Mouse (Mus musculus) T-helper 2 cell (primary cell): ENCODE results near the gene Trim40.

Experiments used
- in situ Hi-C: fragments of 300-600 bp; cut with MboI, MseI; formaldehyde crosslinking; loops from one replicate; pipeline ENCODE4 v1.15.1; 2025; ENCODE audit warnings: high pct_unique_total_duplicates

The Trim40 gene

GRCm38 (mm10) chr17:36890073-36890903, at the start of gene Trim40:
Gene Trim40 (minus strand): TSS chr17:36890123.
- in situ Hi-C loops = loop anchor here (5.0 to 10.0 kb wide), 2 partner anchors 162 to 315 kb away; partner anchors contain the start of gene Olfr94

DNA sequence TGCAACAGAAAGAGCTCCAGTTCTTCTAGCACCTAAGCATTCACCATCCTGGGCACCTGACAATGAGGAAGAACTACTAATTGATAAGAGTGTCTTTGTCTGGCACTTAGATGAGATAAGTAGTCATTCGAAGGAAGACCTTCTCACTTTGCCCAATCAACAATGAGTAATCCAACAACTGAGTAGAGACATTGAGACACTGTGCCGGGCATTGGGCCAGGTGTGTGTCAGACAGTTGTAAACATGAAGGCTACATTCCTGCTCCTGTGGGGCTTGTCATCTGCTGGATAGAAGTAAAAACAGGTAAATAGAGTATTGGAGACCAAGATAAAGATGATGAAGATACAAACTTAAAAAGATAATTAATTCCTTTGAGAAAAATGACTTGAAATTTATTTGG, 48.1 kb upstream of the Trim40 start:
- in situ Hi-C loops = no loop called here

GRCm38 (mm10) chr17:36931806-36932205, 41.9 kb upstream of the Trim40 start:
- in situ Hi-C loops = no loop called here

DNA sequence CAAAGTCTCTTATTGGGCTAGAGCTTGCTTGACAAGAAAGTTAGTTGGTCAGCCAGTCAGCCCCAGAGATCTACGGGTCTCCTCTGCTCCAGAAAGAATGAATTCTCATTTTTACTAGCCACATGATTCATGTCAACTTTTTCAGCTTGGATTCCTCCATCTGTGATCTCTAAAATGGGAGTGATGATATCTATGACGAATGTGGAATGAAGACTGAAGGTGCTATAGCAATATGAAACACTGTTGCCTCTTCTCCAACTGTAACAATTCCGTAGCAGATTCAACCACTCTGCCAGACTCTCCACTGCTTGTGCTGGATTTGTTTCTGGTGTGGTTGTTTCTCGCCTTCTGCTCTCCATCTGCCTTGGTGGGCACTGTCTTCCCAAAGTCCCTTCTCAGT, 41.2 kb upstream of the Trim40 start:
- in situ Hi-C loops = no loop called here

- in situ Hi-C loops = no loop called here
Measured at GRCm38 (mm10) chr17:36930233-36930632, 40.3 kb upstream of the Trim40 start.

DNA sequence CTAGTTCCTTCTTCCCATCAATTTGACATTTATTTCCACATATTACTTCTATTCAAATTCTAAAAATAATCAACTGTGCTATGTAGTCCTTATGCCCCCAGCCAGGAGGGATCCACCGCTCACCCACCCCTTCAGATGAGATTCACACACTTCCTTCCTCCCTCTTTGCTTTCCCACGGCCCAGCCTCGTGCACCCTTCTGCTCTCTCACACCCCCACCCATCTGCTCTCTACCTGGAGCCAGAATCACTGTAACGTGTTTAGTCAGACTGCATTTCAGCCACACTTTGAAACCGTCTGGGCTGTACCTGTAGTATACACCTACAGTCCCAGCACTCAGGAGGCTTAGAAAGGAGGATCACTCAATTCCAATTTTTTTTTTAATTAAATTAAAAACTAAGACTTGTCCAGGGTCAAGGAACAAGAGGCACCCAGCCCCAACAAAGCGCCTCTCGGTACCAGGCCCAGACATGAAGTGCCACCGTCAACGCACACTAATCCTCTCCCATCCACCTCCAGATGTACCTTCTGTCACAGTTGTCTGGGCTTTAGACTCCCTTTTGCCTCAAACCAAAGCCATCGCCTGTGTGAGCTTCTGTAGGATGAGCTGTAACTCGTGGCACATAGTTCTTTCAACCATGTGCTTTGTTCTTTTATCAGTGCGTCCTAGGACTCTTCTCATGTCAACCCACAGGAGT, 39.5 kb upstream of the Trim40 start:
- in situ Hi-C loops = no loop called here

GRCm38 (mm10) chr17:36927496-36928120, 37.7 kb upstream of the Trim40 start:
- in situ Hi-C loops = no loop called here

- in situ Hi-C loops = no loop called here
Measured at GRCm38 (mm10) chr17:36923491-36923890, 33.6 kb upstream of the Trim40 start.

- in situ Hi-C loops = no loop called here
Measured at GRCm38 (mm10) chr17:36922715-36923114, 32.8 kb upstream of the Trim40 start.

DNA sequence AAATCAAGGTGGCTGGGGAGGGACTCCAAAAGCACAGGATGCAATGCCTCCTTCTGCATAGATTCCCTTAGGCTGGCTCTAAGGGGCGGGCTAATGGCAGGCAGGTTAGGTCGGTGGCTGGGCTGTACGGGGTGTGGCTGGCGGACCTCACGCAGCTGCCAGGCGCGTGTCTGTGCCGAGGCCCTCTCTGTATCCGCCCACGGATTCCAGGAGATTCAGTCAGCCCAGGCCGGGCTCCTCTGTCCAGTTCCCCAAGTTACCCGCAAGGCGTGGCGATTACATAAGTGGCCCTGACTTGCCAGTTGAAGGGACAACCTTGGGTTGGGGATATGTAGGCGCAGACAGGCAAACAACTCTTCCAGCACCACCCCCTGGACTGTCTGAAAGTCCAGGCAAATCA, 30.3 kb upstream of the Trim40 start:
- in situ Hi-C loops = no loop called here

- in situ Hi-C loops = no loop called here
Measured at GRCm38 (mm10) chr17:36915076-36915475, 25.2 kb upstream of the Trim40 start.

DNA sequence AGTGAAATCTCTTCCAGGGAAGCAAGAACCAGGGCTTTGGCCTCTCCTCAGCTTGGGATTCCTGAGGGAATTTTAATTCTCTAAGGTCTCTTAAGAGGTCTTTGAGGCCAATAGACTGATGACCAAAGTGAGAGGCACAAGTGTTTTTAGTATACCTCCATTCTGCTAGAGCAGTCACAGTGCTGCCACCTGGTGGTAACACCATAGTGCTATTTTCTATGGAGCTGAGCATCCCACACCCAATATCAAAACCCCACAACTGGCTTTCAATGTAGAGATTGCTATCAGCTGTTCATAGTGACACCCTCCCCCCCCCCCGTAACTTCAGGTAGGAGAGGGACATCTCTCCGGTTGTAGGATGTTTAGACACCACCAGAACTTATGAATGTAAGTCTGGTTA, 24.2 kb upstream of the Trim40 start:
- in situ Hi-C loops = no loop called here

DNA sequence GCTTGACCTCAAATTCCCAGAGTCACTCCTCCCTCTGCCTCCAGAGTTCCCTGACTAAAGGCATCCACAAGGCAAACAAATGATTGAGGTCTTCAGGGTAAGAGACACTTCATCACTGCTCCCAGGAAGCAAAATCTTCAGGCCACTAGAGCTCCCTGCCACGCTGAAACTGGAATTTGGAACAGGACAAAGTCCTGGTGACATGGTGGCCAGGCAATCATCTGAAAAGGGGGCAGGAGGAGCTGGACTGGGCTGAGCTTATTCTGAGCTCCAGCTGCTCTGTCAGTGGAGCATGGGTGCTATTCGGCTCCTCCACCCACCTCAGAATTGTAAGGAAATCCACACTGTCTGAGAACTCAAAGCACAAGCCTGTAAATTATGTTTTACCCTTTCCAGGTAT, 22.1 kb upstream of the Trim40 start:
- in situ Hi-C loops = no loop called here

DNA sequence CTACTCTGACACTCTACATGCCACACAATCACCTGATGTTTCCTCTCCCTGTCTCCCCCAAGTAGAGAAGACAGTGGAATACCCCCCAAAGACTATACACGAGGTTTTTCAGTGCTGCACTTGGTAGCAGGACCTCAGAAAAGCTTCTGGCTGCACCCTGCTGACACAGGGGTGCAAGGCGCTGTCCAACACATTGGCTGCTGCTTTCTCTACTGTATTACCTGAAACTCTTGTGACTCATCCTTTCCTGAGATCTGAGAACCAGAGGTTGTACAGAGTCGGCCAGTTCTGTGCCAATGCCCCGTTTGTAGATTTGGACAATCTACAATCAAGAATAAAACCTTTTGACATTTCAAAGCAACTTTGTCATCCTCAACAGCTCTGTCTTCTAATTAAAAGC, 19.9 kb upstream of the Trim40 start:
- in situ Hi-C loops = no loop called here

GRCm38 (mm10) chr17:36908235-36908634, 18.3 kb upstream of the Trim40 start:
- in situ Hi-C loops = no loop called here

DNA sequence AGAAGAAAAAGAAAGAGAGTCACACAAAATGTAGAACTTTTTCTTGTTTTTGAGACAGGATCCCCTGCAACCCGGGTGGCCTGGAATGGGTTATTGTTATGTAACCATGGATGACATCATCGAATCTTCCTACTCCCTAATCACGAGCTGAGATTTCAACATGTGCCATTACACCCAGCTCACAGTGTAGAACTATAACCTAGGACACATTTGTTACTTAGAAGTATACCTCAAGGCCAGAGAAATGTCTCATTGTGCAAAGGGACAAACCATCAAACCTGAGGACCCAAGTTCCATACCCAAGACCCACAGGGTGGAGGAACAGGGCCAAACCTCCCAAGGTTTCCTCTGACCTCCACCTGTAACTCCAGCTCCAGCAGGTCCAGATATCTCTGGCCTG, 13.7 kb upstream of the Trim40 start:
- in situ Hi-C loops = no loop called here

- in situ Hi-C loops = no loop called here
Measured at GRCm38 (mm10) chr17:36900691-36901090, 10.8 kb upstream of the Trim40 start.

GRCm38 (mm10) chr17:36900001-36900400, 10.1 kb upstream of the Trim40 start:
- in situ Hi-C loops = no loop called here

DNA sequence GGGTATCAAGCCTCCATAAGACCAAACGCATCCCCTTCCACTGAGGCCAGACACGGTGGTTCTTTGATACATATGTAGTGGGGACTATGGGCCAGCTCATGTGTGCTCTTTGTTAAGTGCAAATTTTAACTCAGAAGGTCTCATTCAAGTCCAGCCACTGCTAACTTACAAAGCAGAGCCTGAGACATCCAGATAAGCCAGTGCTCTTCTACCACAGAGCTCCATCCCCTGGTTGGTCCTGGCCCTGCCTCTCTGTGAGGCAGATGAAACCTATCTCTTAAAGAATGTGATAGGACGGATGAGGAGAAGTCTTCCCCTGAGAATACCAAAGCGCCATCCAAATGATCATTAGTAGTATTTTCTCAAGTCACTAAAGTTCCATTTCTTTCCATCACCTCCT, 9.5 kb upstream of the Trim40 start:
- in situ Hi-C loops = loop anchor here (10.0 kb wide), 1 partner anchor 305 kb away; the partner anchor contains the start of gene Olfr94

- in situ Hi-C loops = loop anchor here (10.0 kb wide), 1 partner anchor 307 kb away; the partner anchor contains the start of gene Olfr94
Measured at GRCm38 (mm10) chr17:36897552-36898205, 7.8 kb upstream of the Trim40 start, which contains the start of gene Trim31. Gene Trim31 (plus strand): TSS chr17:36898118.

DNA sequence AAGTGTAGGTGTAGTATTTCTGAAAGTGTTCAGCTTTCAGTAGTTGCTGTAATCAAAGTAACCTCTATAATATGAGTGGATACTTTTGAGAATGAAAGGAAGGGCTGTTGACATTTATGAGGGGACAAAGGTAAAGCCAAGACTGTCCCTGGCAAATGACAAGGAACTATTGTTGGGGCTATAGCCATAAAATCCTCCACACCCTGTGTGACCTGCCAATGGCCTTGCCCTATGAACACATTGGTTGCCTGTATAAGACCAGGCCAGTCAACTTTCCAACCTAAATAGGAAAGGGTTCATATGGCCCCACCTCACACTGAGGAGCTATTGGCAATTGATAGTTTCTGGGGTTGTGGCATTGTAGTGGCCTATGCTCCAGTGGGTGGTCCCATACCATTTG, 7.1 kb upstream of the Trim40 start:
- in situ Hi-C loops = loop anchor here (10.0 kb wide), 1 partner anchor 308 kb away; the partner anchor contains the start of gene Olfr94

- in situ Hi-C loops = loop anchor here (10.0 kb wide), 1 partner anchor 308 kb away; the partner anchor contains the start of gene Olfr94
Measured at GRCm38 (mm10) chr17:36896583-36896982, 6.7 kb upstream of the Trim40 start.
